Mouse (Mus musculus) spleen, adult 2 months (tissue): Measurements from ENCODE around the gene Ccdc97. TPM values are rescaled to one million over a fixed set of nuclear protein-coding genes. Genes with fewer than 3 reads are reported as not detected.

Experiments
- DNase-seq, 2 experiments: peaks; one replicate each; pipeline versions ENCODE4 v3.0.0 to v3.0.0-alpha.2; 2012 to 2021; ENCODE audit warnings: low spot score in 2 of 2, low read depth in 1 of 2
- H3K27ac ChIP-seq: fragments of 200-500 bp; 2 replicates; pipeline ENCODE4 v1.5.1; 2012; ENCODE audit warnings: low read length, inconsistent platforms; ENCODE audit not compliant: insufficient read depth
- H3K27me3 ChIP-seq: fragments of 200-500 bp; 2 replicates; pipeline ENCODE4 v1.6.1; 2012; ENCODE audit warnings: mild to moderate bottlenecking, moderate library complexity, low read length, inconsistent platforms; ENCODE audit not compliant: control insufficient read depth, insufficient read depth
- H3K36me3 ChIP-seq: fragments of 200-500 bp; 2 replicates; pipeline ENCODE4 v1.6.1; 2012; ENCODE audit warnings: mild to moderate bottlenecking, low read length, inconsistent platforms; ENCODE audit not compliant: control insufficient read depth, insufficient read depth
- H3K4me1 ChIP-seq: fragments of 200-500 bp; 2 replicates; pipeline ENCODE4 v1.6.1; 2011; ENCODE audit warnings: inconsistent platforms; ENCODE audit not compliant: control insufficient read depth, insufficient read depth, insufficient read length
- H3K4me3 ChIP-seq: fragments of 200-500 bp; 2 replicates; pipeline ENCODE4 v1.5.1; 2011; ENCODE audit warnings: mild to moderate bottlenecking, inconsistent platforms; ENCODE audit not compliant: insufficient read depth, insufficient read length; ENCODE audit errors: extremely low read depth
- CTCF ChIP-seq: fragments of 200-500 bp; IDR thresholded peaks from 2 replicates; pipeline ENCODE4 v1.5.1; 2011; ENCODE audit warnings: mild to moderate bottlenecking, inconsistent platforms; ENCODE audit not compliant: insufficient read depth, insufficient read length, insufficient replicate concordance; ENCODE audit errors: extremely low read depth
- POLR2A ChIP-seq: fragments of 200-500 bp; IDR thresholded peaks from 2 replicates; pipeline ENCODE4 v1.6.1; 2011; ENCODE audit warnings: low read depth, low read length, inconsistent platforms
- WGBS: fragments of 180-500 bp; shearing (Covaris S2); methylation state at CpG from one replicate; pipeline ENCODE4 v1.1.7; 2018; 5-methylcytosine and 5-hydroxymethylcytosine counted together
- polyA plus RNA-seq: library from polyadenylated mRNA; depleted of rRNA; stranded (reverse); fragments of >200 nt; gene quantifications from 2 replicates; pipeline ENCODE4 v1.2.3, GENCODE M21; 2012

The Ccdc97 gene
- polyA plus RNA-seq, 1 experiment = 81.5 TPM

DNA sequence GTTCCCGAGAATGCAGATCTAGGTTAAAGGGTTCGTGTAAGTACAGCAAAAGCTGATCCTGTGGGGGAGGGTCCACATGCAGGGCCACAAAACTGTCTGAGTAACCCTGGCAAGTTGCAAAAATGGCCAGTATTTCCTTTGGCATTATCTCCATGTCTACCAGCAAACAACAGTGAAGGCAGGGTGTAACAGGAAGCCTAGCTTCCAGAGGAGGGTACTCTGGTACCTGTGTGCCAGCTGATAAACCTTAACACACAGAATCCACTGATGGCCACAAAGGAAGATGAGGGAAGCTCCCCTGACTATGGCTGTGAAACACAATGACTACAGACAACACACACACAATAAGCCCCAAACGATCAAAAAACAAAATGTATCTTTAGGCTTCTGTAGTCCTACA, 19.4 kb upstream of the Ccdc97 start:
- TF ChIP-seq POLR2A (no peak), CTCF (no peak)
- Histone ChIP-seq H3K27ac (no peak overlapping the region), H3K4me1 (no peaks in the 10 kb centered on the region), H3K27me3 (no peaks in the 10 kb centered on the region), H3K4me3 (no peak overlapping the region), H3K36me3 (peaks cover 64% of the 10 kb centered on the region)
- no peak for DNase-seq
- 81% methylated on average over 3 of the region's 3 CpGs for WGBS

DNA sequence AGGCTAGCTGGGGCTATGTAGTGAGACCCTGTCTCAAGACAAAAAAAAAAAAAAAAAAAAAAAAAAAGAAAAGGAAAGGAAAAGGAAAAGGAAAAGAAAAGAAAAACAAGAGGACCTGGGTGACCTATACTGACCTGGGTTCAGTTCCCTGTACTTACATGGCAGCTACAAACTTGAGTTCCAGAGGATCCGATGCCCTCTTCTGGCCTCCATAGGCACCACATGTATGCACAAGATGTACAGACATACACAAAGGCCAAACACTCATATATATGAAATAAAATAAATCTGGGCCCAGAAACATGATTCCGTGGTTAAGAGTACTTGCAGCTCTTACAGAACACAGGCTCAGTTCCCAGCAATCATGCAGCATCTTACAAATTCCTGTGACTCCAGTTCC, 18.0 kb upstream of the Ccdc97 start:
- no peaks in the 10 kb centered on the region for H3K4me1 ChIP-seq
- H3K4me3 ChIP-seq = no peak overlapping the region
- H3K27me3 ChIP-seq = no peaks in the 10 kb centered on the region
- H3K27ac ChIP-seq = no peak overlapping the region
- peaks cover 66% of the 10 kb centered on the region for H3K36me3 ChIP-seq
- TF ChIP-seq POLR2A (no peak), CTCF (no peak)
- DNase-seq = no peak
- WGBS = 93% methylated on average over 2 of the region's 2 CpGs

DNA sequence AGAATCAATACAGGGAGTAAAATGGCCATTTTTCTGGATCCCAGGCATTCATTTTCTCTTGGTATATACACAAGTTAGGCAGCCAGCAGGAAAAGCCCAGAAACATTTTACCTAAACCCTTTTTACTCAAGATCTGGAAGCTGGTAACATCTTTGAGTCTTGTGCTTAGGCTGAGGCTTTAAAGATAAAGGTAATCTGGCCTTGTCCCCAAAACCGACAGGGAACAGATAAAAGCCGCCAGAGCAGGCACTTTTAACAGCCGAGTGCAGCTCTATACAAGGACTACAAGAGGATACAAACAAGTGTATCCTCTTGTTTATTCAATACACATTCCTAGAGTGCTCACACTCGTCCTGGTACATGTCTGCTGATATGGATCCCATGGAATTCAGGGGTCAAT, 16.1 kb upstream of the Ccdc97 start:
- H3K36me3 ChIP-seq = peaks cover 62% of the 10 kb centered on the region
- no peaks in the 10 kb centered on the region for H3K27me3 ChIP-seq
- TF ChIP-seq CTCF (no peak), POLR2A (no peak)
- 78% methylated on average over 4 of the region's 4 CpGs for WGBS
- no peak overlapping the region for H3K4me3 ChIP-seq
- H3K4me1 ChIP-seq = no peaks in the 10 kb centered on the region
- no peak overlapping the region for H3K27ac ChIP-seq
- DNase-seq = no peak

DNA sequence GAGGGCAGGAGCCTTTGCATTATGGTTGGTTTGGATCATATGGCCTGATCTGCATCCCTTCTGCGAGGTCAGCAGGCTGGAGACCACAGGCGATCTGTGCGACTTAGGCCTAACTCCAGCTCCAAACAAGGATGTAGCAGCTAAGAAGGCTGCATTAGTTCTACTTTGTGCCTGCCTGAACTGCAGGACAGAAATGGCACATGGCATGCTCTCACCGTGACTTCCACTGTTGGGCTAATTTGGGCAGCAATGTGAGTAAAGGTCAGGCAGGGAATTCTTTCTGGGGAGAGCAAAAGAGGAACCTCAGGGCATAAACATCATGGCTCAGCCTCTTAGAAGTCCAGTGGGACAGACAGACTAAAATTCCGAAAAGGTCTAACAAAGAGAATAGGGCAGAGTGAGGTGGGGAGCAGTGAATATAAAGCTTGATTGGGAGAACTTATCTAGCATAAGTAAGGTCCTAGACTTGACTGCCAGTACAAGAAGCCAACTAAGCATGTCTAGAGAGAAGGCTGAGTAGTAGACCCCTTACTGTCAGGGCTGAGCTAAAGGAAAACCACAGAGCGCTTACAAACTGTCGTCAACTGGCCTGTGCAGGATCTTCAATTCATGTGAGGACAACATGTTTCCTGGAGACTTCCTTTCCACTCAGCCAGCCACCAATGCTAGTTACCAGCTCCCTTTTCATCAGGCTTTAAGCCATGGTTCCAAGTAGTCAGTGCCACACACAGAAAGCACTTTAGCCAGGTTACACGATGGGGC, 12.6 kb upstream of the Ccdc97 start:
- Histone ChIP-seq H3K4me1 (no peaks in the 10 kb centered on the region), H3K4me3 (no peak overlapping the region)
- 54% methylated on average over 8 of the region's 8 CpGs for WGBS

DNA sequence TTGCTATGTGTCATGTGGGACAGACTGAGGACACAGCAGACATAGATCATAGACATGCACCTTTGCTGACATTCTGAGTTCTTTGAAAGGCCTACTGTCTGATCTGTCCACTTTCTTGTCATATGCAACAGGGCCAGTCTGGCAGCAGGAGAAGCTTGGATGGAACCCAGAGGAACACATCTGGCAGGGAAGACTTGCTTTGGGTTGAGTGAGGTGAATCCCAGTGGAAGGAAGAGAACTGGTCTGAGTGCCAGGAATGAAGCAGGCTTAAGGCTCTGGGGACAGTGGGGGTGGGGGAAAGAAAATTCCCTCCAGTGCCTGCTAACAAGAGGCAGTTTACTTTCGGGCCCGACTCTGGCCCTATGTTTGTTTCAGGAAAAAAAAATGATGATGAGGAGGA, 11.0 kb upstream of the Ccdc97 start:
- 81% methylated on average over 2 of the region's 2 CpGs for WGBS
- DNase-seq = no peak
- no peak for TF ChIP-seq POLR2A
- TF ChIP-seq CTCF = no peak
- Histone ChIP-seq H3K36me3 (peaks cover 76% of the 10 kb centered on the region), H3K4me3 (no peak overlapping the region), H3K27ac (no peak overlapping the region), H3K4me1 (no peaks in the 10 kb centered on the region), H3K27me3 (no peaks in the 10 kb centered on the region)

More for the DNA sequence above, 12.6 kb upstream of the Ccdc97 start:
- Histone ChIP-seq H3K27me3 (no peaks in the 10 kb centered on the region), H3K27ac (no peak overlapping the region), H3K36me3 (peaks cover 69% of the 10 kb centered on the region)
- DNase-seq = no peak
- no peak for TF ChIP-seq CTCF
- TF ChIP-seq POLR2A = no peak

DNA sequence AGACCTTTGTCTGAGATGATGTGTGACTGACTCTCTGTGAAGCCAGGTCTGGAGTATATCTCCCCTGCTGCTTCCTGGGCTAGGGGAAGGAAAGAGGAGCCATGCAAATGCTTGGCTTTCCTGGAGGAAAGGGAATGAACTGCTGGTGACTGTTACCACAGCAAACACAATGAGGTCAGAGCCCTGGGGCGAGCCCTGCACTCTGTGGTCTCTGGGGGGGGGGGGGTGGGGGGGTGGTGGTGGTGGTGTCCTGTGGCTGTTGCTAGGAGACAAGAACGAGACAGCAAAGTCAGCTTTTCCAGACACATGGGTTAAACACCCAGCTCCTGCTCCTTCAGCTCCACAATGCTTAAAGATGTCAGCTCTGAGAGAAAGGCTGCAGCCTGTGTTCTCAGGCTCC, 10.5 kb upstream of the Ccdc97 start:
- no peak for DNase-seq
- Histone ChIP-seq H3K4me1 (no peaks in the 10 kb centered on the region), H3K4me3 (no peak overlapping the region), H3K27me3 (no peaks in the 10 kb centered on the region), H3K36me3 (peaks cover 77% of the 10 kb centered on the region), H3K27ac (no peak overlapping the region)
- TF ChIP-seq POLR2A = no peak
- no peak for TF ChIP-seq CTCF
- 49% methylated on average over 2 of the region's 2 CpGs for WGBS

DNA sequence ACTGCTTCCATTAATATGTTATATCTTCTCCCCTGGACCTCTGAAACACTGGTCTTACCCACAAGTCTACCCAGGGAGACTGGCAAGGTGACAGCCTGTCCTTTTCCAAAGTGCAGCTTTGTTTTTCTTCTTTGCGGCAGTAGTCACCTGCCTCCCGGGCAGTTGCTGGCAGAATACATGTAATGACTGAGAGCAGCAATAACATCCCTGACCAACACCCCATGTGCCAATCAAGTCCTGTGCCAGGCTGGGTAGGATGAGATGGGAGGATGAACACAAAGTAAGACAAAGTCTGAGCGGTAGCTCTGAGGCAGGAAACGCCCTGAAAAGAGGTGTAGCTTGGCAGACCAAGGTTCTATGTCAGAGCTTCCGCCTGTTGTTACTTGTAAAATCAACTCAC, 8.9 kb upstream of the Ccdc97 start:
- 94% methylated on average over 5 of the region's 5 CpGs for WGBS
- H3K36me3 ChIP-seq = peaks cover 78% of the 10 kb centered on the region
- H3K4me3 ChIP-seq = no peak overlapping the region
- no peak for DNase-seq
- no peaks in the 10 kb centered on the region for H3K4me1 ChIP-seq
- H3K27me3 ChIP-seq = no peaks in the 10 kb centered on the region
- no peak overlapping the region for H3K27ac ChIP-seq
- TF ChIP-seq POLR2A (no peak), CTCF (no peak)
